Mouse (Mus musculus): Measurements from ENCODE around the gene Pdzd8. TPM values are rescaled to one million over a fixed set of nuclear protein-coding genes. Genes with fewer than 3 reads are reported as not detected.

Gene Pdzd8
- polyA plus RNA-seq (2017; shearing (Covaris generic)), result 38.2 TPM

GRCm38 (mm10) chr19:59345658-59346283, at the start of gene Pdzd8:
Gene Pdzd8 (minus strand): TSS chr19:59345780.

GRCm38 (mm10) chr19:59321990-59322389, 23.6 kb downstream of the Pdzd8 start, which contains the start of gene Rps12-ps3:
Gene Rps12-ps3 (plus strand): TSS chr19:59322290.

DNA sequence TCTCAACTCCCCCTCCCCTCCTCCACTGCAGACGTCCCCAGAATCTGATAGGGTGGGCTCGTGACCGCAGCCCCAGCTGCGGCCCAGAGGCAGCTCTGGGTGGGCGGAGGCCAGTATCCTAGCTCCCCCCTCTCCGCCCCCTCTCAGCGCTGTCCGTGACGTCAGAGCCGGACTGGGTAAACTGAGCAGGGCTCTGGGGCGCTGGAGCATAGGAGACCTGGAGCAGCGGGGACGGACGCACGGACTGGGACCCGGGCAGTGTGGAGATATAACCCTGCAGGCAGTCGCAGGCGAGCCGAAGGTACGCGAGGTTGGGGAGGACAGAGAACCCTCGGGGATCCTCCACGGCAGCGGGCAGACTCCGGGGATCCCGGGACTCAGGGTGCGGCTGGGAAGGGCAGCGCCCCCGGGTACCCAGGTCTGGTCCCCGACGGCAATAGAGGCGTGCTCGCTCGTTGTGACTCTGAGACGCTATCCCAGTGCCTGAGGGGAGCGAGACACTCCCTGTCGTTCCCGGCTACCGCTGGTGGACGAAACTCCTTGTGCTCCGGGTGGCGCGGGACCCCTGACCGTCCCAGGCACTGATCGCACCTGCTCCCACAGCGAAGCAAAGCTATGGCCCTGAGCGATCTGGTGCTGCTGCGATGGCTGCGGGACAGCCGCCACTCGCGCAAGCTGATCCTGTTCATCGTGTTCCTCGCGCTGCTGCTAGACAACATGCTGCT, 84.7 kb downstream of the Pdzd8 start, which contains the start of gene Slc18a2:
Gene Slc18a2, plus strand, starts transcription at position 179 of the 725 bp plus-strand sequence.

Other genes with a start within 250 kb of the Pdzd8 start
- gene Vax1, start 175.7 kb downstream of the Pdzd8 start, polyA plus RNA-seq (2017; shearing (Covaris generic)), result not detected
- not detected for gene Kcnk18, start 126.6 kb downstream of the Pdzd8 start, polyA plus RNA-seq (2017; shearing (Covaris generic))
- 3.6 TPM for gene Slc18a2, start 84.9 kb downstream of the Pdzd8 start, polyA plus RNA-seq (2017; shearing (Covaris generic))
- gene Rps12-ps3, start 23.5 kb downstream of the Pdzd8 start, polyA plus RNA-seq (2017; shearing (Covaris generic)), result 128 TPM
- not detected for gene Emx2, start 112.6 kb upstream of the Pdzd8 start, polyA plus RNA-seq (2017; shearing (Covaris generic))